Mouse (Mus musculus) hindbrain, embryonic 11.5 days (tissue): Measurements from ENCODE around the gene Sik1. TPM values are rescaled to one million over a fixed set of nuclear protein-coding genes. Genes with fewer than 3 reads are reported as not detected.

Source experiments
- ATAC-seq: fragments of 200-750 bp; cut with Nextera tagmentation; 2 replicates; pipeline ENCODE4 v1.8.0; 2017; ENCODE audit warnings: mild to moderate bottlenecking, moderate TSS enrichment, moderate library complexity; ENCODE audit not compliant: low FRiP score
- DNase-seq: peaks from one replicate; pipeline ENCODE4 v3.0.0-alpha.2; 2015; ENCODE audit warnings: low spot score
- H3K27ac ChIP-seq: fragments of 300-500 bp; sonication (generic); 2 replicates; pipeline ENCODE4 v1.5.1; 2014; ENCODE audit warnings: mild to moderate bottlenecking, low read depth, low read length
- H3K27me3 ChIP-seq: fragments of 300-500 bp; sonication (generic); 2 replicates; pipeline ENCODE4 v1.6.1; 2014; ENCODE audit warnings: mild to moderate bottlenecking, low read length, moderate library complexity, mixed read lengths; ENCODE audit not compliant: control insufficient read depth, insufficient read depth
- H3K36me3 ChIP-seq: fragments of 300-500 bp; sonication (generic); 2 replicates; pipeline ENCODE4 v1.6.1; 2014; ENCODE audit warnings: mild to moderate bottlenecking, low read length, moderate library complexity, mixed read lengths; ENCODE audit not compliant: control insufficient read depth, insufficient read depth
- H3K4me1 ChIP-seq: fragments of 300-500 bp; sonication (generic); replicated peaks from 2 replicates; pipeline ENCODE4 v1.6.1; 2014; ENCODE audit warnings: low read length, mixed read lengths; ENCODE audit not compliant: control insufficient read depth, insufficient read depth
- H3K4me2 ChIP-seq: fragments of 300-500 bp; sonication (generic); replicated peaks from 2 replicates; pipeline ENCODE4 v1.6.1; 2014; ENCODE audit warnings: mild to moderate bottlenecking, low read depth, low read length
- H3K4me3 ChIP-seq: fragments of 300-500 bp; sonication (generic); 2 replicates; pipeline ENCODE4 v1.5.1; 2014; ENCODE audit warnings: low read depth, low read length
- H3K9ac ChIP-seq: fragments of 300-500 bp; sonication (generic); 2 replicates; pipeline ENCODE4 v1.6.1; 2014; ENCODE audit warnings: low read depth, low read length
- H3K9me3 ChIP-seq: fragments of 300-500 bp; sonication (generic); 2 replicates; pipeline ENCODE4 v1.6.1; 2016; ENCODE audit warnings: low read length; ENCODE audit not compliant: control insufficient read depth
- WGBS: fragments of 180-500 bp; shearing (Covaris S2); extraction: QIAGEN DNeasy Blood & Tissue Kit; methylation state at CpG from one replicate; pipeline ENCODE4 v1.1.7; 2014; 5-methylcytosine and 5-hydroxymethylcytosine counted together
- polyA plus RNA-seq: library from polyadenylated mRNA; unstranded; fragments of >200 nt; fragmentation: Nextera tagmentation; extraction: Ambion mirVana; gene quantifications from 2 replicates; pipeline ENCODE4 v1.2.1, GENCODE M21; 2014

Sik1 gene
- polyA plus RNA-seq, 1 experiment from 2014 or later, result 17.9 TPM

DNA sequence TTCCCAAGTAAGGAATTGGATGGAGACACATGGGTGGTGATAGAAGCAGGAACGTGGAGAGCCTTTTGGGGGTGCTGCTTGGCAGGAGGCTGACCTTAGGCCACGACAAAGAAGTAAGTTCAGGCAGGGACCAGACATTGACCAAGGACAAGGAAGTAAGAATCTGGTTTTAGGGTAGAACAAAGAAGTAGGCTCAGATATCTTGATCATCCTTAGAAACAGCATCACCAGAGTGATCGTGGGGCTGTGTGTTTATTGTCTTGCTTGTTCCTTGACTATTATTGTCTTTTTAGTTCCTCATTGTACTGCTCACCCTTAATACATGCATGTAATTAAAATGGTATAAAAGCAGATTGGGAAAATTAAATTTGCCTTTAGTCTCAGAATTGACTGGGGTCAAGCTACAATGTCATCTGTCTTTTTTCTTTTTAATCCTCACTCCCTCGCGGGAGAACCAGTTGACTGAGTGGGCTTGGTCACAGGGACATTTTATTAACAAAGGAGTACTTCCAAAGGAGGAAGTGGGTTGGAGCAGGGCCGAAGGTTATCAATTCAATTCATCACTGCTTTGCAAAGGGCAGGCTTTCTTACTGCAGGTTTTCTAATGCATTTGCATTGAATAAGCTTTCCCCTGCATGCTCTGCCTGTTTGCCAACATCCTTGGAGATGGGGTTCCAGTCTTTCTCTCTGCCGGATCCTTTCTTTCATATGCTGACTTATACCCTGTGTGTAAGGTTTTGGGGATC, 53.2 kb downstream of the Sik1 start:
- H3K9ac ChIP-seq, result no peak overlapping the region
- H3K4me3 ChIP-seq, result no peak overlapping the region
- no peaks in the 10 kb centered on the region for H3K27me3 ChIP-seq
- no peaks in the 10 kb centered on the region for H3K9me3 ChIP-seq
- DNase-seq (no peak), ATAC-seq (no peak)
- H3K36me3 ChIP-seq, result no peaks in the 10 kb centered on the region
- peaks cover 2% of the 10 kb centered on the region; the same call in 1 of the 2 replicates for H3K4me1 ChIP-seq
- H3K4me2 ChIP-seq, result no peak overlapping the region
- 62% methylated on average over 7 of the region's 7 CpGs for WGBS
- no peak overlapping the region for H3K27ac ChIP-seq

DNA sequence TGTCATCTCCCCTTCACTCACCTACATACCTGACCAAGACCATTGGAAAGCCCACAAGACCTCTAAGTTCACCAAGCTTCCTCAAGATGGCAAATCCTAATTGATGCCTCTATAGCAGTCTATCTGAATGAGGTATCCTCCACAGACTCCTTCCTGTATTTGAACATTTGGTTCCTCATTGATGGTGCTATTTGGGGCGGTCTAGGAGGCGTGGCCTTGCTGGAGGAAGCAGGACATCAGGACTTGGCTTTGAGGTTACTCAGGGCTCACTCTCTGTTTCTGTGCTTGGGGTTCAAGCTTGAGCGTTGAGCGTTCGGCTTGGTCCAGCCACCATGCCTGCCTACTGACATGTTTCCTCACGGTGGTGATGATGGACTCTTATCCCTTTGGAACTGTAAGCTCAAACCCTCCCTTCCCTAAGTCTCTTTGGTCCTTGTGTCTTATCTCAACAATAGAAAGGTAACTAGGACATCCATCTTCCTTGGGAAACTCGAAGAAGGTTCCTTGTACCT, 54.7 kb downstream of the Sik1 start:
- H3K4me2 ChIP-seq, result no peak overlapping the region
- no peaks in the 10 kb centered on the region for H3K36me3 ChIP-seq
- peaks cover 2% of the 10 kb centered on the region; the same call in 1 of the 2 replicates for H3K4me1 ChIP-seq
- no peak overlapping the region for H3K27ac ChIP-seq
- ATAC-seq (no peak), DNase-seq (no peak)
- H3K9ac ChIP-seq, result no peak overlapping the region
- H3K9me3 ChIP-seq, result no peaks in the 10 kb centered on the region
- WGBS, result 93% methylated on average over 7 of the region's 7 CpGs
- H3K4me3 ChIP-seq, result no peak overlapping the region
- no peaks in the 10 kb centered on the region for H3K27me3 ChIP-seq

DNA sequence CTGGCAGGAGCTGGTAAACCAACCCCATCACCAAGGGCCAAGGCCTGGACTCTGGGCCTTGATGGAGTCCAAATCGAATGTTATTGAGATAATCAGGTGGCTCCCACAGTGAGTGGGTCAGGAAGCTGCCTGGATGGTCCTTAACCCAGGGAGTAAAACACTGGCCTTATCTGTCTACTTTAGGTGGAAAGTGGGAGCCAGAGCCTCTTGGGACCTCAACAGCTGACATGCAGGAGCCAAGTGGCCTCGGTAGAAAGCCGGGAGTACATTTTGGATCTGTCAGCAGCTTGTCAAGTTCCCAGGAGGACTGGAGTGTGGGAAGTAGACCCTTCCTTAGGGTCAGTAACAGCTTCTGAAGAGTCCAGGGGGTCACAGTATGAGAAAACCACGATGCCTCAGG, 59.7 kb downstream of the Sik1 start:
- no peak overlapping the region for H3K9ac ChIP-seq
- no peak overlapping the region for H3K4me3 ChIP-seq
- no peak overlapping the region for H3K4me2 ChIP-seq
- WGBS, result 72% methylated on average over 4 of the region's 4 CpGs
- no peak for DNase-seq
- no peak for ATAC-seq
- H3K27ac ChIP-seq, result no peak overlapping the region
- H3K9me3 ChIP-seq, result no peaks in the 10 kb centered on the region
- no peaks in the 10 kb centered on the region for H3K27me3 ChIP-seq
- no peaks in the 10 kb centered on the region for H3K36me3 ChIP-seq
- peaks cover 3% of the 10 kb centered on the region for H3K4me1 ChIP-seq

Other genes with a start within 250 kb of the Sik1 start
- gene Cbs, start 218.6 kb downstream of the Sik1 start, polyA plus RNA-seq, result 0.74 and 2.6 TPM in 2 replicates
- 195 and 204 TPM in 2 replicates for gene U2af1, start 196.9 kb downstream of the Sik1 start, polyA plus RNA-seq
- gene Cryaa, start 178.0 kb downstream of the Sik1 start, polyA plus RNA-seq, result not detected in 2 replicates
- gene Rrp1b, start 180.3 kb upstream of the Sik1 start, polyA plus RNA-seq, result 51.7 and 65.0 TPM in 2 replicates
- gene Hsf2bp, start 180.5 kb upstream of the Sik1 start, polyA plus RNA-seq, result 0.57 and 0.64 TPM in 2 replicates